Mouse (Mus musculus): Measurements from ENCODE around the gene Lrrtm3. TPM values are rescaled to one million over a fixed set of nuclear protein-coding genes. Genes with fewer than 3 reads are reported as not detected.

Lrrtm3 gene
- polyA plus RNA-seq, 1 experiment from 2014 or later, result 6.5 TPM

- H3K4me1 ChIP-seq (replicated peaks; ENCODE audit: control insufficient read depth, insufficient read depth, low read length), result no peaks in the 10 kb centered on the region
- ATAC-seq (replicated peaks; ENCODE audit: low FRiP score, low TSS enrichment, low read depth) (no peak), DNase-seq (ENCODE audit: low spot score) (peak; percentile 64)
- H3K36me3 ChIP-seq (ENCODE audit: control insufficient read depth, insufficient read depth, low read length), result no peaks in the 10 kb centered on the region
- H3K27ac ChIP-seq (ENCODE audit: low read depth), result no peak overlapping the region
- H3K4me3 ChIP-seq (ENCODE audit: low read depth, low read length), result peak overlapping the region; percentile 36
- H3K4me2 ChIP-seq (ENCODE audit: low read length), result peak overlapping the region; percentile 67
- peak overlapping the region; percentile 23; the same call in 1 of the 2 replicates for H3K9ac ChIP-seq (ENCODE audit: low read length)
- no peaks in the 10 kb centered on the region for H3K9me3 ChIP-seq (ENCODE audit: control insufficient read depth, low read length)
- peaks cover 13% of the 10 kb centered on the region for H3K27me3 ChIP-seq (replicated peaks; ENCODE audit: control insufficient read depth, insufficient read depth, low read length)
- WGBS, result 8% methylated on average over 26 of the region's 26 CpGs
Measured at GRCm38 (mm10) chr10:64087936-64088773, 1.9 kb downstream of the Lrrtm3 start.

GRCm38 (mm10) chr10:64087521-64087920, 2.6 kb downstream of the Lrrtm3 start:
- Histone ChIP-seq H3K4me2 (ENCODE audit: low read length) (peak overlapping the region; percentile 67), H3K4me1 (replicated peaks; ENCODE audit: control insufficient read depth, insufficient read depth, low read length) (no peaks in the 10 kb centered on the region), H3K9ac (ENCODE audit: low read length) (peak overlapping the region; percentile 23; the same call in 1 of the 2 replicates), H3K4me3 (ENCODE audit: low read depth, low read length) (peak overlapping the region; percentile 36), H3K9me3 (ENCODE audit: control insufficient read depth, low read length) (no peaks in the 10 kb centered on the region), H3K36me3 (ENCODE audit: control insufficient read depth, insufficient read depth, low read length) (no peaks in the 10 kb centered on the region), H3K27ac (ENCODE audit: low read depth) (peak overlapping the region; percentile 28; the same call in 1 of the 2 replicates), H3K27me3 (replicated peaks; ENCODE audit: control insufficient read depth, insufficient read depth, low read length) (peaks cover 13% of the 10 kb centered on the region)
- DNase-seq (ENCODE audit: low spot score) (no peak), ATAC-seq (replicated peaks; ENCODE audit: low FRiP score, low TSS enrichment, low read depth) (no peak)
- WGBS, result under 1% methylated on average over 12 of the region's 12 CpGs

GRCm38 (mm10) chr10:64086567-64087391, 3.3 kb downstream of the Lrrtm3 start:
- peaks cover 13% of the 10 kb centered on the region for H3K27me3 ChIP-seq (replicated peaks; ENCODE audit: control insufficient read depth, insufficient read depth, low read length)
- no peaks in the 10 kb centered on the region for H3K36me3 ChIP-seq (ENCODE audit: control insufficient read depth, insufficient read depth, low read length)
- peak; percentile 63 for DNase-seq (ENCODE audit: low spot score)
- peak overlapping the region; percentile 67 for H3K4me2 ChIP-seq (ENCODE audit: low read length)
- no peak for ATAC-seq (replicated peaks; ENCODE audit: low FRiP score, low TSS enrichment, low read depth)
- H3K4me1 ChIP-seq (replicated peaks; ENCODE audit: control insufficient read depth, insufficient read depth, low read length), result no peaks in the 10 kb centered on the region
- H3K9ac ChIP-seq (ENCODE audit: low read length), result no peak overlapping the region
- WGBS, result 9% methylated on average over 12 of the region's 12 CpGs
- H3K4me3 ChIP-seq (ENCODE audit: low read depth, low read length), result peak overlapping the region; percentile 36
- H3K9me3 ChIP-seq (ENCODE audit: control insufficient read depth, low read length), result no peaks in the 10 kb centered on the region
- peak overlapping the region; percentile 28; the same call in 1 of the 2 replicates for H3K27ac ChIP-seq (ENCODE audit: low read depth)

GRCm38 (mm10) chr10:64086183-64086566, 3.9 kb downstream of the Lrrtm3 start:
- Histone ChIP-seq H3K27ac (ENCODE audit: low read depth) (no peak overlapping the region; the same call in 1 of the 2 replicates), H3K36me3 (ENCODE audit: control insufficient read depth, insufficient read depth, low read length) (no peaks in the 10 kb centered on the region), H3K4me1 (replicated peaks; ENCODE audit: control insufficient read depth, insufficient read depth, low read length) (no peaks in the 10 kb centered on the region), H3K4me3 (ENCODE audit: low read depth, low read length) (no peak overlapping the region), H3K4me2 (ENCODE audit: low read length) (peak overlapping the region; percentile 67), H3K27me3 (replicated peaks; ENCODE audit: control insufficient read depth, insufficient read depth, low read length) (peaks cover 13% of the 10 kb centered on the region), H3K9me3 (ENCODE audit: control insufficient read depth, low read length) (no peaks in the 10 kb centered on the region), H3K9ac (ENCODE audit: low read length) (no peak overlapping the region)
- DNase-seq (ENCODE audit: low spot score), result no peak
- no peak for ATAC-seq (replicated peaks; ENCODE audit: low FRiP score, low TSS enrichment, low read depth)
- WGBS, result 46% methylated on average over 16 of the region's 16 CpGs

GRCm38 (mm10) chr10:64084465-64084864, 5.6 kb downstream of the Lrrtm3 start:
- Histone ChIP-seq H3K27ac (ENCODE audit: low read depth) (no peak overlapping the region), H3K9ac (ENCODE audit: low read length) (no peak overlapping the region), H3K4me2 (ENCODE audit: low read length) (no peak overlapping the region), H3K36me3 (ENCODE audit: control insufficient read depth, insufficient read depth, low read length) (no peaks in the 10 kb centered on the region), H3K9me3 (ENCODE audit: control insufficient read depth, low read length) (no peaks in the 10 kb centered on the region), H3K4me1 (replicated peaks; ENCODE audit: control insufficient read depth, insufficient read depth, low read length) (no peaks in the 10 kb centered on the region), H3K27me3 (replicated peaks; ENCODE audit: control insufficient read depth, insufficient read depth, low read length) (peaks cover 10% of the 10 kb centered on the region), H3K4me3 (ENCODE audit: low read depth, low read length) (no peak overlapping the region)
- ATAC-seq (replicated peaks; ENCODE audit: low FRiP score, low TSS enrichment, low read depth) (no peak), DNase-seq (ENCODE audit: low spot score) (no peak)
- 38% methylated on average over 4 of the region's 4 CpGs for WGBS

- H3K4me2 ChIP-seq (ENCODE audit: low read length), result no peak overlapping the region
- DNase-seq (ENCODE audit: low spot score), result no peak
- peaks cover 7% of the 10 kb centered on the region; the same call in 1 of the 2 replicates for H3K27me3 ChIP-seq (replicated peaks; ENCODE audit: control insufficient read depth, insufficient read depth, low read length)
- H3K4me1 ChIP-seq (replicated peaks; ENCODE audit: control insufficient read depth, insufficient read depth, low read length), result no peaks in the 10 kb centered on the region
- no peak overlapping the region for H3K27ac ChIP-seq (ENCODE audit: low read depth)
- no peak overlapping the region for H3K4me3 ChIP-seq (ENCODE audit: low read depth, low read length)
- 53% methylated on average over 11 of the region's 11 CpGs for WGBS
- H3K9me3 ChIP-seq (ENCODE audit: control insufficient read depth, low read length), result no peaks in the 10 kb centered on the region
- no peak for ATAC-seq (replicated peaks; ENCODE audit: low FRiP score, low TSS enrichment, low read depth)
- H3K9ac ChIP-seq (ENCODE audit: low read length), result no peak overlapping the region
- no peaks in the 10 kb centered on the region for H3K36me3 ChIP-seq (ENCODE audit: control insufficient read depth, insufficient read depth, low read length)
Measured at GRCm38 (mm10) chr10:64083813-64084212, 6.3 kb downstream of the Lrrtm3 start.

GRCm38 (mm10) chr10:64082345-64082744, 7.7 kb downstream of the Lrrtm3 start:
- Histone ChIP-seq H3K9me3 (ENCODE audit: control insufficient read depth, low read length) (no peaks in the 10 kb centered on the region), H3K4me2 (ENCODE audit: low read length) (no peak overlapping the region), H3K4me3 (ENCODE audit: low read depth, low read length) (no peak overlapping the region), H3K36me3 (ENCODE audit: control insufficient read depth, insufficient read depth, low read length) (no peaks in the 10 kb centered on the region), H3K9ac (ENCODE audit: low read length) (no peak overlapping the region), H3K4me1 (replicated peaks; ENCODE audit: control insufficient read depth, insufficient read depth, low read length) (no peaks in the 10 kb centered on the region), H3K27ac (ENCODE audit: low read depth) (no peak overlapping the region), H3K27me3 (replicated peaks; ENCODE audit: control insufficient read depth, insufficient read depth, low read length) (no peaks in the 10 kb centered on the region; the same call in 1 of the 2 replicates)
- no peak for DNase-seq (ENCODE audit: low spot score)
- no peak for ATAC-seq (replicated peaks; ENCODE audit: low FRiP score, low TSS enrichment, low read depth)
- 61% methylated on average over 3 of the region's 3 CpGs for WGBS

- no peaks in the 10 kb centered on the region for H3K9me3 ChIP-seq (ENCODE audit: control insufficient read depth, low read length)
- no peak overlapping the region for H3K4me3 ChIP-seq (ENCODE audit: low read depth, low read length)
- H3K4me1 ChIP-seq (replicated peaks; ENCODE audit: control insufficient read depth, insufficient read depth, low read length), result peaks cover 5% of the 10 kb centered on the region
- H3K27ac ChIP-seq (ENCODE audit: low read depth), result no peak overlapping the region
- H3K9ac ChIP-seq (ENCODE audit: low read length), result no peak overlapping the region
- no peak overlapping the region for H3K4me2 ChIP-seq (ENCODE audit: low read length)
- no peak for DNase-seq (ENCODE audit: low spot score)
- ATAC-seq (replicated peaks; ENCODE audit: low FRiP score, low TSS enrichment, low read depth), result no peak
- no peaks in the 10 kb centered on the region for H3K36me3 ChIP-seq (ENCODE audit: control insufficient read depth, insufficient read depth, low read length)
- H3K27me3 ChIP-seq (replicated peaks; ENCODE audit: control insufficient read depth, insufficient read depth, low read length), result no peaks in the 10 kb centered on the region
- WGBS, result 42% methylated on average over 10 of the region's 10 CpGs
Measured at GRCm38 (mm10) chr10:64076410-64077052, 13.5 kb downstream of the Lrrtm3 start.
